Mouse (Mus musculus): Measurements from ENCODE around the gene Naa40. TPM values are rescaled to one million over a fixed set of nuclear protein-coding genes. Genes with fewer than 3 reads are reported as not detected.

The Naa40 gene
- polyA plus RNA-seq, 1 experiment from 2014 or later = 62.1 TPM

GRCm38 (mm10) chr19:7212216-7212615, 28.8 kb downstream of the Naa40 start:
- no peaks in the 10 kb centered on the region for H3K9me3 ChIP-seq (replicated peaks; ENCODE audit: control insufficient read depth, low read length)
- no peak overlapping the region for H3K4me3 ChIP-seq (ENCODE audit: low read depth, low read length)
- no peak overlapping the region for H3K27ac ChIP-seq (ENCODE audit: low read depth, low read length)
- H3K9ac ChIP-seq (ENCODE audit: low read depth, low read length) = no peak overlapping the region
- WGBS (ENCODE audit: insufficient replicate concordance) = 88% methylated on average over 1 of the region's 1 CpGs
- no peak overlapping the region for H3K4me2 ChIP-seq
- peaks cover 19% of the 10 kb centered on the region for H3K4me1 ChIP-seq (ENCODE audit: control insufficient read depth, insufficient read depth, low read length)
- peaks cover 12% of the 10 kb centered on the region for H3K36me3 ChIP-seq (ENCODE audit: control insufficient read depth, insufficient read depth, low read length)
- ATAC-seq (replicated peaks; ENCODE audit: insufficient number of reproducible peaks, low FRiP score, low TSS enrichment) = no peak
- H3K27me3 ChIP-seq (ENCODE audit: control insufficient read depth, insufficient read depth, low read length) = no peaks in the 10 kb centered on the region

- 86% methylated on average over 7 of the region's 7 CpGs for WGBS (ENCODE audit: insufficient replicate concordance)
These were observed 30.9 kb downstream of the Naa40 start for GRCm38 (mm10) chr19:7209907-7210646.

GRCm38 (mm10) chr19:7205753-7206736, 34.9 kb downstream of the Naa40 start, which contains the start of gene Otub1:
Gene Otub1 (minus strand): TSS chr19:7206316.
- ATAC-seq (replicated peaks; ENCODE audit: insufficient number of reproducible peaks, low FRiP score, low TSS enrichment) = peak; percentile 96
- Histone ChIP-seq H3K4me2 (peak within 1 kb of the TSS; percentile 82), H3K9ac (ENCODE audit: low read depth, low read length) (peak within 1 kb of the TSS; percentile 89), H3K9me3 (replicated peaks; ENCODE audit: control insufficient read depth, low read length) (no peaks in the 10 kb centered on the region), H3K27ac (ENCODE audit: low read depth, low read length) (peak within 1 kb of the TSS; percentile 98), H3K4me3 (ENCODE audit: low read depth, low read length) (peak within 1 kb of the TSS; percentile 70), H3K27me3 (ENCODE audit: control insufficient read depth, insufficient read depth, low read length) (no peaks in the 10 kb centered on the region), H3K36me3 (ENCODE audit: control insufficient read depth, insufficient read depth, low read length) (peaks cover 11% of the 10 kb centered on the region; the same call in 1 of the 2 replicates), H3K4me1 (ENCODE audit: control insufficient read depth, insufficient read depth, low read length) (peaks cover 21% of the 10 kb centered on the region)
- under 1% methylated on average over 72 of the region's 79 CpGs for WGBS (ENCODE audit: insufficient replicate concordance)

More at GRCm38 (mm10) chr19:7209907-7210646, 30.9 kb downstream of the Naa40 start:
- H3K27ac ChIP-seq (ENCODE audit: low read depth, low read length) = no peak overlapping the region
- peaks cover 14% of the 10 kb centered on the region for H3K4me1 ChIP-seq (ENCODE audit: control insufficient read depth, insufficient read depth, low read length)
- H3K4me3 ChIP-seq (ENCODE audit: low read depth, low read length) = no peak overlapping the region
- no peak overlapping the region for H3K4me2 ChIP-seq
- H3K9ac ChIP-seq (ENCODE audit: low read depth, low read length) = no peak overlapping the region
- no peak for ATAC-seq (replicated peaks; ENCODE audit: insufficient number of reproducible peaks, low FRiP score, low TSS enrichment)
- peaks cover 12% of the 10 kb centered on the region for H3K36me3 ChIP-seq (ENCODE audit: control insufficient read depth, insufficient read depth, low read length)
- H3K9me3 ChIP-seq (replicated peaks; ENCODE audit: control insufficient read depth, low read length) = no peaks in the 10 kb centered on the region
- H3K27me3 ChIP-seq (ENCODE audit: control insufficient read depth, insufficient read depth, low read length) = no peaks in the 10 kb centered on the region

GRCm38 (mm10) chr19:7205326-7205725, 35.7 kb downstream of the Naa40 start:
- H3K27ac ChIP-seq (ENCODE audit: low read depth, low read length) = peak overlapping the region; percentile 98
- H3K36me3 ChIP-seq (ENCODE audit: control insufficient read depth, insufficient read depth, low read length) = peaks cover 16% of the 10 kb centered on the region; the same call in 1 of the 2 replicates
- H3K4me2 ChIP-seq = peak overlapping the region; percentile 82
- peak overlapping the region; percentile 70 for H3K4me3 ChIP-seq (ENCODE audit: low read depth, low read length)
- no peaks in the 10 kb centered on the region for H3K9me3 ChIP-seq (replicated peaks; ENCODE audit: control insufficient read depth, low read length)
- H3K9ac ChIP-seq (ENCODE audit: low read depth, low read length) = peak overlapping the region; percentile 89
- no peak for ATAC-seq (replicated peaks; ENCODE audit: insufficient number of reproducible peaks, low FRiP score, low TSS enrichment)
- H3K4me1 ChIP-seq (ENCODE audit: control insufficient read depth, insufficient read depth, low read length) = peaks cover 21% of the 10 kb centered on the region
- no peaks in the 10 kb centered on the region for H3K27me3 ChIP-seq (ENCODE audit: control insufficient read depth, insufficient read depth, low read length)
- 28% methylated on average over 7 of the region's 7 CpGs for WGBS (ENCODE audit: insufficient replicate concordance)

- H3K4me1 ChIP-seq (ENCODE audit: control insufficient read depth, insufficient read depth, low read length) = peaks cover 21% of the 10 kb centered on the region
- no peaks in the 10 kb centered on the region for H3K9me3 ChIP-seq (replicated peaks; ENCODE audit: control insufficient read depth, low read length)
- H3K27ac ChIP-seq (ENCODE audit: low read depth, low read length) = peak overlapping the region; percentile 98
- peak overlapping the region; percentile 82 for H3K4me2 ChIP-seq
- ATAC-seq (replicated peaks; ENCODE audit: insufficient number of reproducible peaks, low FRiP score, low TSS enrichment) = no peak
- 67% methylated on average over 2 of the region's 2 CpGs for WGBS (ENCODE audit: insufficient replicate concordance)
- peak overlapping the region; percentile 70 for H3K4me3 ChIP-seq (ENCODE audit: low read depth, low read length)
- peak overlapping the region; percentile 89 for H3K9ac ChIP-seq (ENCODE audit: low read depth, low read length)
- peaks cover 16% of the 10 kb centered on the region; the same call in 1 of the 2 replicates for H3K36me3 ChIP-seq (ENCODE audit: control insufficient read depth, insufficient read depth, low read length)
- H3K27me3 ChIP-seq (ENCODE audit: control insufficient read depth, insufficient read depth, low read length) = no peaks in the 10 kb centered on the region
These were observed 36.1 kb downstream of the Naa40 start for GRCm38 (mm10) chr19:7204898-7205297.

GRCm38 (mm10) chr19:7200427-7200826, 40.6 kb downstream of the Naa40 start:
- no peak overlapping the region for H3K27ac ChIP-seq (ENCODE audit: low read depth, low read length)
- no peak for ATAC-seq (replicated peaks; ENCODE audit: insufficient number of reproducible peaks, low FRiP score, low TSS enrichment)
- no peaks in the 10 kb centered on the region for H3K27me3 ChIP-seq (ENCODE audit: control insufficient read depth, insufficient read depth, low read length)
- H3K4me1 ChIP-seq (ENCODE audit: control insufficient read depth, insufficient read depth, low read length) = peaks cover 30% of the 10 kb centered on the region
- no peak overlapping the region for H3K4me3 ChIP-seq (ENCODE audit: low read depth, low read length)
- peaks cover 37% of the 10 kb centered on the region for H3K36me3 ChIP-seq (ENCODE audit: control insufficient read depth, insufficient read depth, low read length)
- no peaks in the 10 kb centered on the region for H3K9me3 ChIP-seq (replicated peaks; ENCODE audit: control insufficient read depth, low read length)
- no peak overlapping the region for H3K4me2 ChIP-seq
- WGBS (ENCODE audit: insufficient replicate concordance) = 56% methylated on average over 1 of the region's 1 CpGs
- no peak overlapping the region for H3K9ac ChIP-seq (ENCODE audit: low read depth, low read length)

- no peaks in the 10 kb centered on the region for H3K9me3 ChIP-seq (replicated peaks; ENCODE audit: control insufficient read depth, low read length)
- H3K9ac ChIP-seq (ENCODE audit: low read depth, low read length) = no peak overlapping the region
- no peak overlapping the region for H3K4me3 ChIP-seq (ENCODE audit: low read depth, low read length)
- ATAC-seq (replicated peaks; ENCODE audit: insufficient number of reproducible peaks, low FRiP score, low TSS enrichment) = no peak
- H3K27ac ChIP-seq (ENCODE audit: low read depth, low read length) = no peak overlapping the region
- 94% methylated on average over 13 of the region's 13 CpGs for WGBS (ENCODE audit: insufficient replicate concordance)
- no peaks in the 10 kb centered on the region for H3K27me3 ChIP-seq (ENCODE audit: control insufficient read depth, insufficient read depth, low read length)
- no peak overlapping the region for H3K4me2 ChIP-seq
- peaks cover 37% of the 10 kb centered on the region for H3K36me3 ChIP-seq (ENCODE audit: control insufficient read depth, insufficient read depth, low read length)
- peaks cover 19% of the 10 kb centered on the region for H3K4me1 ChIP-seq (ENCODE audit: control insufficient read depth, insufficient read depth, low read length)
These were observed 41.9 kb downstream of the Naa40 start for GRCm38 (mm10) chr19:7199089-7199488.

- H3K4me1 ChIP-seq (ENCODE audit: control insufficient read depth, insufficient read depth, low read length) = peaks cover 18% of the 10 kb centered on the region
- H3K36me3 ChIP-seq (ENCODE audit: control insufficient read depth, insufficient read depth, low read length) = peaks cover 30% of the 10 kb centered on the region
- H3K4me2 ChIP-seq = no peak overlapping the region
- H3K27ac ChIP-seq (ENCODE audit: low read depth, low read length) = no peak overlapping the region
- 87% methylated on average over 9 of the region's 9 CpGs for WGBS (ENCODE audit: insufficient replicate concordance)
- no peak overlapping the region; the same call in 1 of the 2 replicates for H3K9ac ChIP-seq (ENCODE audit: low read depth, low read length)
- ATAC-seq (replicated peaks; ENCODE audit: insufficient number of reproducible peaks, low FRiP score, low TSS enrichment) = no peak; the same call in 1 of the 2 replicates
- no peak overlapping the region for H3K4me3 ChIP-seq (ENCODE audit: low read depth, low read length)
- H3K27me3 ChIP-seq (ENCODE audit: control insufficient read depth, insufficient read depth, low read length) = no peaks in the 10 kb centered on the region
- H3K9me3 ChIP-seq (replicated peaks; ENCODE audit: control insufficient read depth, low read length) = no peaks in the 10 kb centered on the region
These were observed 43.5 kb downstream of the Naa40 start for GRCm38 (mm10) chr19:7197445-7197844.

Measured in heart, embryonic 11.5 days (tissue).